Mouse (Mus musculus): ENCODE measurements at regions not wholly inside any gene's neighbourhood (a gene's known extent, or its start where the extent isn't known, plus 50 kb on each side); places are given as distances from the start of the nearest gene placed in this dataset.

GRCm38 (mm10) chr3:56859841-56860240, 441.9 kb downstream of the Tm4sf1 start:
- TF ChIP-seq CTCF (IDR thresholded peaks at IDR 0.05; ENCODE audit: low read depth) (no peak), EP300 (IDR thresholded peaks at IDR 0.05; ENCODE audit: low read depth) (no peak)
